Mouse (Mus musculus) liver, adult 2 months (tissue): Measurements from ENCODE around the gene Snrpb2. TPM values are rescaled to one million over a fixed set of nuclear protein-coding genes. Genes with fewer than 3 reads are reported as not detected.

Experiments
- DNase-seq: peaks from one replicate; pipeline ENCODE4 v3.0.0-alpha.2; 2011; ENCODE audit warnings: low read depth, low spot score; ENCODE audit errors: extremely low read depth
- H3K27ac ChIP-seq: fragments of 200-500 bp; replicated peaks from 2 replicates; pipeline ENCODE4 v1.5.1; 2012; ENCODE audit warnings: low read depth, mild to moderate bottlenecking, control low read depth, inconsistent platforms, low read length; ENCODE audit not compliant: insufficient read depth
- H3K27me3 ChIP-seq: fragments of 200-500 bp; 2 replicates; pipeline ENCODE4 v1.6.1; 2012; ENCODE audit warnings: mild to moderate bottlenecking, moderate library complexity, low read length, inconsistent platforms; ENCODE audit not compliant: control insufficient read depth, insufficient read depth
- H3K36me3 ChIP-seq: fragments of 200-500 bp; 2 replicates; pipeline ENCODE4 v1.6.1; 2012; ENCODE audit warnings: low read length, inconsistent platforms; ENCODE audit not compliant: control insufficient read depth, insufficient read depth
- H3K4me1 ChIP-seq: fragments of 200-500 bp; 2 replicates; pipeline ENCODE4 v1.6.1; 2011; ENCODE audit warnings: low read length; ENCODE audit not compliant: control insufficient read depth, insufficient read depth
- H3K4me3 ChIP-seq: fragments of 200-500 bp; 2 replicates; pipeline ENCODE4 v1.5.1; 2011; ENCODE audit warnings: low read depth, mild to moderate bottlenecking, control low read depth, low read length, moderate library complexity; ENCODE audit not compliant: insufficient read depth
- H3K79me2 ChIP-seq: fragments of 200-500 bp; 2 replicates; pipeline ENCODE4 v1.6.1; 2012; ENCODE audit warnings: inconsistent platforms, mild to moderate bottlenecking, low read length, moderate library complexity; ENCODE audit not compliant: control insufficient read depth, insufficient read depth
- H3K9ac ChIP-seq: fragments of 200-500 bp; 2 replicates; pipeline ENCODE4 v1.6.1; 2012; ENCODE audit warnings: low read depth, mild to moderate bottlenecking, control low read depth, inconsistent platforms, low read length
- CTCF ChIP-seq: fragments of 200-500 bp; IDR thresholded peaks from 2 replicates; pipeline ENCODE4 v1.5.1; 2011; ENCODE audit warnings: low read depth, low read length, control low read depth
- POLR2A ChIP-seq: fragments of 200-500 bp; IDR thresholded peaks from 2 replicates; pipeline ENCODE4 v1.6.1; 2011; ENCODE audit warnings: low read length, control low read depth; ENCODE audit not compliant: insufficient read depth; ENCODE audit errors: extremely low read depth
- WGBS: fragments of 180-500 bp; shearing (Covaris S2); methylation state at CpG from one replicate; pipeline ENCODE4 v1.1.7; 2018; 5-methylcytosine and 5-hydroxymethylcytosine counted together
- polyA plus RNA-seq: library from polyadenylated mRNA; depleted of rRNA; stranded (reverse); fragments of >200 nt; gene quantifications from 2 replicates; pipeline ENCODE4 v1.2.3, GENCODE M21; 2012; rRNA removed
- total RNA-seq: library from RNA; depleted of rRNA; stranded (reverse); fragments of >200 nt; gene quantifications from 2 replicates; pipeline ENCODE4 v1.2.3, GENCODE M21; 2014; rRNA removed

Gene Snrpb2
- total and polyA plus RNA-seq, 2 experiments = 1.5 to 14.2 TPM

DNA sequence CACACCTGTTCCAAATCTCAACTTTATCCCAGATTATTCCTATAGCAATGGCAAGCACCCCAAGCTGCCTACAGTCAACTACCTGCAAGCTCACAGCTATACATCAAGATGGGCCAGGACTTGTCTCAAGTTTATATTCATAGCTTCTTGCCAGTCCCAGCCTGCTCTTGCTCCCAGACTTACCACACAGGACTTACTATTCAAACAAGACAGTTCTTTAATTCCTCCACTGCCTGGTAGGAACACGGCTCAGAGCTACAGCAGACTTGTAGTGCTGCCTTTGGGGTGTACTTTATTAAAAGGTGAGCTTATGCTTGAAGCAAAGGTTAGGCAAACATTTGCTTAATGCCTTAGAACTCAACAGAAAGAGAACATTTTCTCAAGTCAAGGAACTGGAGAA, 34.3 kb downstream of the Snrpb2 start:
- no peaks in the 10 kb centered on the region for H3K27me3 ChIP-seq
- no peaks in the 10 kb centered on the region for H3K36me3 ChIP-seq
- H3K4me3 ChIP-seq = no peak overlapping the region
- no peak overlapping the region for H3K27ac ChIP-seq
- DNase-seq = no peak
- H3K79me2 ChIP-seq = no peaks in the 10 kb centered on the region
- no peak overlapping the region for H3K9ac ChIP-seq
- no peaks in the 10 kb centered on the region for H3K4me1 ChIP-seq
- WGBS = 66% methylated on average over 1 of the region's 1 CpGs
- TF ChIP-seq CTCF (no peak), POLR2A (no peak)

DNA sequence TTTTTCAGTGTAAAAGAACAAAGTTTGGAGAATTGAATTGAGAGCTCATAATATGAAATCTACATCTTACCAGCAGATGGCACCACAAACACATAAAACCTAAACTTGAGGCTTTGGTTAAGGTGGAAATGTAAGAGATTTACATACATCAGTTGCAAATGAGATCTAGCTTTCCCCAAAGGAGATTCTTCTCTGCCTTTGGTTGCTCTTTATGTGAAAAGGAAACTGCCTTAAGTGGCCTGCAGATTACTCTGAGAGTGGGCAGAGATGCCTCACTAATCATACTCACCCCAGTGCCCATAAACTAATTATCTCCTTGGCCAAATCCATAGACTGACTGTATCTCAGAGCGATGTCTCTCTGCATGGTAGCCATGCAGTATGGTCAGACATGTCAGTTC, 51.0 kb downstream of the Snrpb2 start:
- Histone ChIP-seq H3K27ac (no peak overlapping the region), H3K27me3 (no peaks in the 10 kb centered on the region), H3K9ac (no peak overlapping the region), H3K4me3 (no peak overlapping the region), H3K36me3 (no peaks in the 10 kb centered on the region), H3K79me2 (no peaks in the 10 kb centered on the region), H3K4me1 (no peaks in the 10 kb centered on the region)
- WGBS = 75% methylated on average over 1 of the region's 1 CpGs
- peak; percentile 9 for DNase-seq
- TF ChIP-seq CTCF (peak; percentile 32; the same call in 1 of the 2 replicates), POLR2A (no peak)

DNA sequence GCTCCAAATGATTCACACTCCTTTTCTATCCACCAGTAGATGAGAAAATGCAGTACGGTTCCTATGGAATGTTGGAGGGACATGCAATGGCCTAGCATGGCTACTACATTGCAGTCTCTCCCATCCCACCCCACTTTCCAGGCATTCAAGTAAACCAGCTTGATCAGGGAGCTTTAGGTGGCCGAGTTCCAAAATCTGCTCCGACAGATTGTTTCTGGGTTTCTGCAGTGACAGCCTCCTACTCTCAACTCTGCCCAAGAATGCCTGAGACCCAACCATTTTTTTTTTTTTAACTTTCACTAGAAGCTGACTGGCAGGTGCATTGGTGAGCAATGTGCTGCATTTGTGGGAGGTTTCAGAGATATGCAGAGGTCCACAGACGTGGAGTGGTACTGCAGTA, 51.9 kb downstream of the Snrpb2 start:
- no peak for DNase-seq
- TF ChIP-seq POLR2A (no peak), CTCF (no peak)
- no peak overlapping the region for H3K27ac ChIP-seq
- H3K36me3 ChIP-seq = no peaks in the 10 kb centered on the region
- WGBS = 63% methylated on average over 4 of the region's 4 CpGs
- no peaks in the 10 kb centered on the region for H3K4me1 ChIP-seq
- H3K4me3 ChIP-seq = no peak overlapping the region
- no peaks in the 10 kb centered on the region for H3K79me2 ChIP-seq
- H3K9ac ChIP-seq = no peak overlapping the region
- no peaks in the 10 kb centered on the region for H3K27me3 ChIP-seq

GRCm38 (mm10) chr2:143117453-143117852, 54.6 kb downstream of the Snrpb2 start:
- Histone ChIP-seq H3K79me2 (no peaks in the 10 kb centered on the region), H3K27ac (no peak overlapping the region), H3K4me1 (no peaks in the 10 kb centered on the region), H3K9ac (no peak overlapping the region), H3K27me3 (no peaks in the 10 kb centered on the region), H3K36me3 (no peaks in the 10 kb centered on the region), H3K4me3 (no peak overlapping the region)
- DNase-seq = no peak
- TF ChIP-seq CTCF (no peak), POLR2A (no peak)
- WGBS = 63% methylated on average over 3 of the region's 3 CpGs

- Histone ChIP-seq H3K27me3 (no peaks in the 10 kb centered on the region), H3K36me3 (no peaks in the 10 kb centered on the region), H3K79me2 (no peaks in the 10 kb centered on the region), H3K27ac (no peak overlapping the region), H3K4me3 (no peak overlapping the region), H3K9ac (no peak overlapping the region), H3K4me1 (no peaks in the 10 kb centered on the region)
- no peak for DNase-seq
- 80% methylated on average over 7 of the region's 7 CpGs for WGBS
- TF ChIP-seq CTCF = no peak
- no peak for TF ChIP-seq POLR2A
These were observed 55.4 kb downstream of the Snrpb2 start for GRCm38 (mm10) chr2:143118221-143118620.

Other genes starting within 250 kb of the Snrpb2 start
- gene Kif16b, start 161.5 kb upstream of the Snrpb2 start, total RNA-seq = 18.4 and 19.3 TPM in 2 replicates
- 5.3 and 5.8 TPM in 2 replicates for gene Kif16b, start 161.5 kb upstream of the Snrpb2 start, polyA plus RNA-seq
- not detected in 2 replicates for gene Otor, start 15.4 kb downstream of the Snrpb2 start, total RNA-seq
- gene Otor, start 15.4 kb downstream of the Snrpb2 start, polyA plus RNA-seq = not detected in 2 replicates